Mouse (Mus musculus): ENCODE measurements around the gene Pla1a.

GRCm38 (mm10) chr16:38361933-38362332, 71.0 kb downstream of the Pla1a start, which contains the start of gene Popdc2:
- TF ChIP-seq CTCF (IDR thresholded peaks at IDR 0.05; ENCODE audit: low read depth, low read length) (no peak), POLR2A (IDR thresholded peaks at IDR 0.05; ENCODE audit: extremely low read depth, insufficient read depth, low read length) (no peak)

All from liver, adult 2 months (tissue).